Mouse (Mus musculus): ENCODE data around the gene BC017158.
A peak's percentile ranks its signal among the peaks of the same experiment; 100 is the strongest.

- no peak for TF ChIP-seq CTCF (conservative IDR thresholded peaks at IDR 0.05; ENCODE audit: insufficient read depth, insufficient read length, low read depth, low read length)
- peak; percentile 8 for TF ChIP-seq POLR2A (IDR thresholded peaks at IDR 0.05; ENCODE audit: low read depth, low read length)
Observed at GRCm38 (mm10) chr7:128246496-128247391, 51.2 kb downstream of the BC017158 start, which contains the start of gene Tgfb1i1.

Data from kidney, adult 2 months (tissue).